Mouse (Mus musculus): Measurements from ENCODE around the gene Sptbn4. TPM values are rescaled to one million over a fixed set of nuclear protein-coding genes. Genes with fewer than 3 reads are reported as not detected.

Sptbn4 gene
- polyA plus RNA-seq, 1 experiment from 2014 or later = 1.00 TPM

DNA sequence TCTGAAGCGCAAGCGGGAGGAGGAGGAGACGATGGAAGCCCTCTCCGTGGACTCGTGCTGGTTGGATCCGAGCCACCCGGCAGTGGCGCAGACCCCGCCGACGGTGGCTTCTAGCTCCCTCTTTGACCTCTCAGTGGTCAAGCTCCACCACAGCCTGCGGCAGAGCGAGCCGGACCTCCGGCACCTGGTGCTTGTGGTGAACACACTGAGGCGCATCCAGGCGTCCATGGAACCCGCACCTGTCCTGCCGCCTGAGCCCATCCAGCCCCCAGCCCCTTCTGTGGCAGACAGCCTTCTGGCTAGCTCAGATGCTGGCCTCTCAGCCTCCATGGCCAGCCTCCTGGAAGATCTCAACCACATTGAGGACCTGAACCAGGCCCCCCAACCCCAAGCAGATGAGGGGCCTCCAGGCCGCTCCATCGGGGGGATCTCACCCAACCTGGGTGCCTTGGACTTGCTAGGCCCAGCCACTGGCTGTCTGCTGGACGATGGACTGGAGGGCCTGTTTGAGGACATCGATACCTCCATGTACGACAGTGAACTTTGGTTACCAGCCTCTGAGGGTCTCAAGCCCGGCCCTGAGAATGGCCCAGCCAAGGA lies 41.9 kb upstream of the Sptbn4 start:
- H3K9ac ChIP-seq (replicated peaks; ENCODE audit: low read depth, low read length) = no peak overlapping the region
- ATAC-seq (ENCODE audit: insufficient number of reproducible peaks, insufficient read depth, low FRiP score, low read depth) = no peak
- peaks cover 18% of the 10 kb centered on the region; the same call in 1 of the 2 replicates for H3K4me1 ChIP-seq (ENCODE audit: control insufficient read depth, insufficient read depth, low read length)

DNA sequence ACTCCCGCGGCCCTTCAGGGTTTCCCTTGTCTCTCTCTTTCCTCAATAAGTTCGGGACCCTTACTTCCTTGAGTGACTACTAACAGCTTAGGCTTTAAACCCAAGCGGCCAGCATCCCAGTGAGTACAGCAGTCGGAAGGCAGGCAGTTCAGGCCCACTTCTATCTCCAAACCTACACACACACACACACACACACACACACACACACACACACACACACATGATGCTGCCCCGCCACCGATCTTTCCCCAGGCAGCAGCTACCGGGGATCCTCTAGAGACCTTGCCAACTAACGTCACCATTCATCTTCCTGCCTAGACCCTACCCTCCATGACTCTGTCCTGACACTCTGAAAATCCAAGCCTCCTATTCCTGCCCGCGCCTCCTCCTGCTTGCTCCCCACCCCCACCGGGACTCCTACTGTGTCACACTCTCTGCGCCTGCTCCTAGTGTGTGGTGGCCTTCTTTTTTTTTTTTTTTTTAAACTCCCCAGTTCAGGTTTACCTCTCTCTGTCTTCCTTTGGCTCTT lies 40.3 kb upstream of the Sptbn4 start:
- no peak for ATAC-seq (ENCODE audit: insufficient number of reproducible peaks, insufficient read depth, low FRiP score, low read depth)
- Histone ChIP-seq H3K27me3 (ENCODE audit: control insufficient read depth, insufficient read depth, low read length) (no peaks in the 10 kb centered on the region), H3K27ac (ENCODE audit: low read length) (peak overlapping the region; percentile 98), H3K4me2 (replicated peaks; ENCODE audit: low read depth, low read length) (peak overlapping the region; percentile 60), H3K4me3 (ENCODE audit: low read depth, low read length) (peak overlapping the region; percentile 72), H3K36me3 (ENCODE audit: control insufficient read depth, insufficient read depth, low read length) (peaks cover 5% of the 10 kb centered on the region; the same call in 1 of the 2 replicates), H3K9ac (replicated peaks; ENCODE audit: low read depth, low read length) (peak overlapping the region; percentile 76), H3K9me3 (ENCODE audit: control insufficient read depth, low read depth, low read length) (no peaks in the 10 kb centered on the region), H3K4me1 (ENCODE audit: control insufficient read depth, insufficient read depth, low read length) (peaks cover 18% of the 10 kb centered on the region; the same call in 1 of the 2 replicates)
- under 1% methylated on average over 13 of the region's 13 CpGs for WGBS

More for the DNA sequence above, 41.9 kb upstream of the Sptbn4 start:
- H3K9me3 ChIP-seq (ENCODE audit: control insufficient read depth, low read depth, low read length) = no peaks in the 10 kb centered on the region
- WGBS = 87% methylated on average over 24 of the region's 25 CpGs
- H3K36me3 ChIP-seq (ENCODE audit: control insufficient read depth, insufficient read depth, low read length) = peaks cover 5% of the 10 kb centered on the region; the same call in 1 of the 2 replicates
- H3K27me3 ChIP-seq (ENCODE audit: control insufficient read depth, insufficient read depth, low read length) = no peaks in the 10 kb centered on the region
- H3K27ac ChIP-seq (ENCODE audit: low read length) = no peak overlapping the region
- H3K4me2 ChIP-seq (replicated peaks; ENCODE audit: low read depth, low read length) = no peak overlapping the region
- H3K4me3 ChIP-seq (ENCODE audit: low read depth, low read length) = no peak overlapping the region

DNA sequence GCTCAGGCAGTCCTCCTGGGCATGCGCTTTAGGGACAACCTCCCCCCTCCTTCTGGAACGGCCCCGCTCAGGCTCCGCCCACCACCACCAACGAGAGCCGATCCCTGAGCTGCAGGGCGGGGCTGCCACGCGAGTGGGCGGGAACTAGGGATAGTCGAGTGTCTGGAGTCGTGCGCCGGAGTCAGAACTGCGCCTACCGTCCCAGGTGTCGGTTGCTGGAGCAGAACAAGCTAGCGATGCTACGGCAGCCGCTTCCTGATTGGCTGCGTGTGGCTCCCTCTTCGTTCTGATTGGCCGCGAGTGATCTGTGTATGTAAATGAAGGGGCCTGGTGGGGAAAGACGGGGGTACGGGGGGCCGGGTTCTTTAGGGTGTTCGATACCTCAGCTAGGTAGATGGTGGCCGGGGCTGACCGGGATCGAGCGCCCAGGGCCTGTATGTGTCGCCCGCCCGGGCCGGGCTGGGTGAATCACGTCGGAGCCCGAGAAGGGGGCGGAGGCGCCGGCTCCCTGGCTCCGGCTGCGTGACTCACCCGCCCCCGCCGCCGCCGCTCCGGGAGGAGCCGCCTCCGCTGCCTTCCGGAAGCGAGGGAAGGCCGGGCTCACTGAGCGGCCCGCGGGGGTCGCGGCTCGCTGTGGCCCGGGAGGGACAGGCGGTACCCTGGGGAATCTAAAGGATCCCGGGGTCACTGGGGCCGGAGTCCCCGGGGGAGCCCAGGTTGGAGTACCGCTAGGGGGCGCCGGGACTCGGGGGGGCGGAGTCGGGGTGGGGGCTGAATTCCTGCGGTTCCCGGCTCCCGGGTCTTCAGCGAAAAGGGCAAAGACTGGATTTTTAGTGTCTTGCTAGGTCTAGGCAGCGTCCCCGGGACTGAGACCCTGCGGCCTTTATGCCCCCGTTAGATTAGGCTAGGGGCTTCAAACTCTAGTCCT lies 39.5 kb upstream of the Sptbn4 start, which contains the start of gene Sertad1:
Gene Sertad1, plus strand, starts transcription at position 141 of the 928 bp plus-strand sequence.
- peak; percentile 93 for ATAC-seq (ENCODE audit: insufficient number of reproducible peaks, insufficient read depth, low FRiP score, low read depth)
- peaks cover 5% of the 10 kb centered on the region; the same call in 1 of the 2 replicates for H3K36me3 ChIP-seq (ENCODE audit: control insufficient read depth, insufficient read depth, low read length)
- no peaks in the 10 kb centered on the region for H3K9me3 ChIP-seq (ENCODE audit: control insufficient read depth, low read depth, low read length)
- H3K27me3 ChIP-seq (ENCODE audit: control insufficient read depth, insufficient read depth, low read length) = no peaks in the 10 kb centered on the region
- H3K4me3 ChIP-seq (ENCODE audit: low read depth, low read length) = peak within 1 kb of the TSS; percentile 72
- H3K9ac ChIP-seq (replicated peaks; ENCODE audit: low read depth, low read length) = peak within 1 kb of the TSS; percentile 76
- peaks cover 18% of the 10 kb centered on the region; the same call in 1 of the 2 replicates for H3K4me1 ChIP-seq (ENCODE audit: control insufficient read depth, insufficient read depth, low read length)
- WGBS = under 1% methylated on average over 71 of the region's 80 CpGs
- H3K27ac ChIP-seq (ENCODE audit: low read length) = peak within 1 kb of the TSS; percentile 98
- H3K4me2 ChIP-seq (replicated peaks; ENCODE audit: low read depth, low read length) = peak within 1 kb of the TSS; percentile 65

DNA sequence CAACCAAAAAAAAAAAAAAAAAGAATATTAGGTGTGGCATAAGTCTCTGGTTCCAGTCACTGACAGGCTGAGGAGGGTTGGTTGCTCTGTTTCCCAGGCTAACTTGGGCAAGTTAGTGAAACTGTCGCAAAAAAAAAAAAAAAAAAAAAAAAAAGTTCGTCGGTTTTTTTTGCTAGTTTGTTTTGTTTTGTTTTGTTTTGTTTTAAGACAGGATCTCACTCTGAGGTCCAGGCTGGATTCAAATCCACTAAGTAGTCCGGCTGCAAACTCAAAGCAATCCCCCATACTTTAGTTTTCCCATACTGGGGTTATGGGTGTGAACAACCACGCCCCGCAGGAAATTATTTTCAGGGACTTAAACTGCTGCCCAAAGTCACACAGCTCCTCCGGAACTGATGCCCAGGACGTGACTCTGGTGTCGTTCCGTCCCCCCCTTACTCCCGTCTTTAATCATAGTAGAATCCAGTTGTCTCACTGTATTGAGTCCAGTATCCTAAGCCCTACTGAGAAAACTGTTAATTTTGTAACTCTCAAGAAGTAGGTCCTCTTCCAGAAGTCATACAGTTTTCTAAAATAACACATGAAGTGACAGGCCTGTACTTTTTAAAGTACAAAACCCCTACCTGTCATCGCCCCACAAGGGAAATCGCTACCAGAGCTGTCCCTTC lies 38.8 kb upstream of the Sptbn4 start:
- ATAC-seq (ENCODE audit: insufficient number of reproducible peaks, insufficient read depth, low FRiP score, low read depth) = no peak
- H3K4me1 ChIP-seq (ENCODE audit: control insufficient read depth, insufficient read depth, low read length) = peaks cover 14% of the 10 kb centered on the region; the same call in 1 of the 2 replicates

DNA sequence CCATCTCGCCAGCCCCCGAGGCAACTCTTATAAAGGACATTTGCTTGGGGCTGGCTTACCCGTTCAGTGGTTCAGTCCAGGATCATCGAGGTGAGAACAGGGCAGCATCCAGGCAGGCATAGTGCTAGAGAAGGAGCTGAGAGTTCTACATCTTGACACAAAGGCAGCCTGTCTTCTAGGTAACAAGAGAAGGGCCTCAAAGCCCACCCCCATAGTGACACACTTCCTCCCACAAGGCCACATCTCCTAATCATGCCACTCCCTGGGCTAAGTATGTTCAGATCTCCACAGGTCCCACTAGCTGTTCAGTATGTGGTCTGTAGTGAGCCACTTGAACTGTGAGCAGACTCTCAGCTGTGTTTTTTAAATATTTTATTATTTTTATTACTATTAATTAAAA lies 36.4 kb upstream of the Sptbn4 start:
- Histone ChIP-seq H3K4me3 (ENCODE audit: low read depth, low read length) (no peak overlapping the region), H3K36me3 (ENCODE audit: control insufficient read depth, insufficient read depth, low read length) (no peaks in the 10 kb centered on the region), H3K27me3 (ENCODE audit: control insufficient read depth, insufficient read depth, low read length) (no peaks in the 10 kb centered on the region), H3K9me3 (ENCODE audit: control insufficient read depth, low read depth, low read length) (no peaks in the 10 kb centered on the region), H3K27ac (ENCODE audit: low read length) (no peak overlapping the region), H3K4me2 (replicated peaks; ENCODE audit: low read depth, low read length) (no peak overlapping the region), H3K4me1 (ENCODE audit: control insufficient read depth, insufficient read depth, low read length) (peaks cover 5% of the 10 kb centered on the region; the same call in 1 of the 2 replicates), H3K9ac (replicated peaks; ENCODE audit: low read depth, low read length) (no peak overlapping the region)
- no peak for ATAC-seq (ENCODE audit: insufficient number of reproducible peaks, insufficient read depth, low FRiP score, low read depth)
- WGBS = 89% methylated on average over 4 of the region's 4 CpGs

More for the DNA sequence above, 38.8 kb upstream of the Sptbn4 start:
- peak overlapping the region; percentile 65 for H3K4me2 ChIP-seq (replicated peaks; ENCODE audit: low read depth, low read length)
- peak overlapping the region; percentile 77; the same call in 1 of the 2 replicates for H3K27ac ChIP-seq (ENCODE audit: low read length)
- 0 out of 2 replicates have a peak overlapping the region, but pooled peaks have one; percentile 34 for H3K9ac ChIP-seq (replicated peaks; ENCODE audit: low read depth, low read length)
- 5% methylated on average over 13 of the region's 13 CpGs for WGBS
- H3K36me3 ChIP-seq (ENCODE audit: control insufficient read depth, insufficient read depth, low read length) = peaks cover 5% of the 10 kb centered on the region; the same call in 1 of the 2 replicates
- no peaks in the 10 kb centered on the region for H3K9me3 ChIP-seq (ENCODE audit: control insufficient read depth, low read depth, low read length)
- peak overlapping the region; percentile 72 for H3K4me3 ChIP-seq (ENCODE audit: low read depth, low read length)
- no peaks in the 10 kb centered on the region for H3K27me3 ChIP-seq (ENCODE audit: control insufficient read depth, insufficient read depth, low read length)

- H3K9me3 ChIP-seq (ENCODE audit: control insufficient read depth, low read depth, low read length) = no peaks in the 10 kb centered on the region
- H3K4me1 ChIP-seq (ENCODE audit: control insufficient read depth, insufficient read depth, low read length) = no peaks in the 10 kb centered on the region
- no peaks in the 10 kb centered on the region for H3K27me3 ChIP-seq (ENCODE audit: control insufficient read depth, insufficient read depth, low read length)
- no peak overlapping the region for H3K9ac ChIP-seq (replicated peaks; ENCODE audit: low read depth, low read length)
- H3K36me3 ChIP-seq (ENCODE audit: control insufficient read depth, insufficient read depth, low read length) = peaks cover 8% of the 10 kb centered on the region; the same call in 1 of the 2 replicates
- peak overlapping the region; percentile 36 for H3K4me2 ChIP-seq (replicated peaks; ENCODE audit: low read depth, low read length)
- 3% methylated on average over 6 of the region's 12 CpGs for WGBS
- peak overlapping the region; percentile 84 for H3K27ac ChIP-seq (ENCODE audit: low read length)
- ATAC-seq (ENCODE audit: insufficient number of reproducible peaks, insufficient read depth, low FRiP score, low read depth) = peak; percentile 98
- H3K4me3 ChIP-seq (ENCODE audit: low read depth, low read length) = peak overlapping the region; percentile 23
These were observed 34.1 kb upstream of the Sptbn4 start for GRCm38 (mm10) chr7:27481627-27481969.

DNA sequence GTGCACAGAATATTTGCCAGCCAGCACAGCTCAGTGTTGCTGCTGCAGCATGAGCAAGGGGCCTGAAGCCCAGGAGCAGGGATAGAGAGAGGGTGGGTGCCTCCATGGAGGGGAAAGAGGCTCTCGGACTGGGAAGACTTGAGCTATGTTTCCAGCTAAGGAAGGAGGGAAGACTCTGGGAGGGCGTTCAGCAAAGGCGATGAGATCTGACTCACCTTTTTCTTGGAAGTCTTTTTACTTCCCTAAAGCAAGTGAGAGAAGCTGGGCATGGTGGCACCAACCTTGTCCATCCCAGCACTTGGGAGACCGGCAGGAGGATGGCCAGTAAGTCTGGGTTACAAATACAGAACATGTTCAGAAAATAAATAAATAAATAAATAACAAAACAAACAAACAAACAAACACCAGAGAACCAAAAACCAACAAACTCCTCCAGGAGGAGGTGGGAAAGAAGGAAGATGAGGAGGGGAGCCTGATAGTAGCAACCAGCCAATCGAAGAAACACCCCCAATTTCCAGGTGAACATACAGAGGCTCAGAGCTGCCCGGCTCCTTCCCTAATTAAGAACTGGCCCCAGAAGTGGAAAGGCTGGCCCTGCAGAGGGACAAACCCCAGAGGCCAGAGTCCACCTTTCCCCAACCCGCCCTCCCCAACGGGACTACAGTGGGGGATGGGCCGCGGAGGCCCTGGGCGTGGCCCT lies 33.6 kb upstream of the Sptbn4 start:
- ATAC-seq (ENCODE audit: insufficient number of reproducible peaks, insufficient read depth, low FRiP score, low read depth) = no peak
- peak overlapping the region; percentile 36 for H3K4me2 ChIP-seq (replicated peaks; ENCODE audit: low read depth, low read length)

More for the DNA sequence above, 33.6 kb upstream of the Sptbn4 start:
- WGBS = 8% methylated on average over 11 of the region's 11 CpGs
- Histone ChIP-seq H3K27me3 (ENCODE audit: control insufficient read depth, insufficient read depth, low read length) (no peaks in the 10 kb centered on the region), H3K4me3 (ENCODE audit: low read depth, low read length) (peak overlapping the region; percentile 23), H3K27ac (ENCODE audit: low read length) (peak overlapping the region; percentile 84), H3K9ac (replicated peaks; ENCODE audit: low read depth, low read length) (no peak overlapping the region), H3K36me3 (ENCODE audit: control insufficient read depth, insufficient read depth, low read length) (peaks cover 13% of the 10 kb centered on the region; the same call in 1 of the 2 replicates), H3K4me1 (ENCODE audit: control insufficient read depth, insufficient read depth, low read length) (no peaks in the 10 kb centered on the region), H3K9me3 (ENCODE audit: control insufficient read depth, low read depth, low read length) (no peaks in the 10 kb centered on the region)
